Mouse (Mus musculus): Measurements from ENCODE around the gene Sumo3. TPM values are rescaled to one million over a fixed set of nuclear protein-coding genes. Genes with fewer than 3 reads are reported as not detected.
A peak's percentile ranks its signal among the peaks of the same experiment; 100 is the strongest.

Gene Sumo3
- polyA plus RNA-seq, 2 experiments: 82.5 to 109 TPM

DNA sequence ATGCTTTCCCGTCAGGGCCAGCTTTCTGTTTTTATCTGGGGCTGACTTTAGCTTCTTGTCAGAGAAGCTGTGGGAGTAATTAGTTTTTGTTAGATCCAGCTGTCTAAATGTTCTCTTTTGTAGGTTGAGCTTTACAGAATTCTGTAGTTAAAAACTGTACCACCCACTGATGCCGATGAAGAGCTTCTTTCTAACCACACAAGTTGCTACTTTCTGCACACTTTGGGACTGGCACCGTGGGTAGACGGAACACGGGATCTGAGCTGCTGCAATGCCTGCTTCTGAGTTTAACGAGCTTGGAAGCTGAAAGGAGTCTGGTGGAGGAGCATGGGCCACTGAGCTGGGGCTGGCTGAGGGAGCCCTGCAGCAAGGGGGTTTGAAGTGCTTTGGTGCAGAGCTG is 14.4 kb upstream of the Sumo3 start:
- Histone ChIP-seq H3K36me3 (replicated peaks; ENCODE audit: control insufficient read depth, insufficient read depth, low read depth) (peaks cover 16% of the 10 kb centered on the region), H3K4me3 (ENCODE audit: insufficient read depth in 1 of 2, low read depth in 2 of 2, low read length in 2 of 2) (no peak overlapping the region), H3K27me3 (ENCODE audit: control insufficient read depth, insufficient read depth, low read length) (no peaks in the 10 kb centered on the region), H3K4me1 (replicated peaks; ENCODE audit: control insufficient read depth in 2 of 2, insufficient read depth in 2 of 2, low read length in 1 of 2) (peaks cover 7 to 20% of the 10 kb centered on the region in 2 experiments), H3K9ac (replicated peaks) (no peak overlapping the region), H3K27ac (no peak overlapping the region), H3K4me2 (ENCODE audit: low read depth) (no peak overlapping the region), H3K9me3 (ENCODE audit: control insufficient read depth, low read length) (no peaks in the 10 kb centered on the region)
- TF ChIP-seq EP300 (IDR thresholded peaks at IDR 0.05; ENCODE audit: low read depth) (no peak), CTCF (IDR thresholded peaks at IDR 0.05; ENCODE audit: low read depth) (no peak)
- ATAC-seq (ENCODE audit: insufficient read depth) (no peak), DNase-seq (ENCODE audit: low read depth in 3 of 3, low spot score in 3 of 3) (no peak)
- WGBS (ENCODE audit: insufficient replicate concordance): 81% methylated on average over 6 of the region's 6 CpGs

DNA sequence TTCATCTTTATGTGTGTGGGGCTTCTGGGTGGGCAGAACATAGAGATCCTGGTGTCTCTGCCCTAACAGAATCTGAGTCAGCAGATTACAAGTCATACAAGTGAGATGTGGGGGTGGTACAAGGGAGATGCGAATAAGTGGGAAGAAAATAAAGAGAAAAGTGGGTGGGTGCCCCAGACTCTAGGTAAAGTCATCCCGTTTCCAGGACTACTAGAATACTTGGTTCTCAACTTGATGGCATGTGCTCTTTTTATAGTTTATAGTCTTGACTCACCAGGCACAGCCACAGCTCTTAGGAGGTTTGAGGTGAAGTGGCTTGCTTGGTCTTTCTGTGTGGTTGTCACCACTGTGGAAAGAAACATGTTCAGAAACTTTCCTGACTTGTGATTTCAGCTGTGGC is 9.8 kb upstream of the Sumo3 start:
- Histone ChIP-seq H3K27me3 (ENCODE audit: control insufficient read depth, insufficient read depth, low read length) (no peaks in the 10 kb centered on the region), H3K9ac (replicated peaks) (no peak overlapping the region), H3K4me3 (ENCODE audit: insufficient read depth in 1 of 2, low read depth in 2 of 2, low read length in 2 of 2) (no peak overlapping the region), H3K4me1 (replicated peaks; ENCODE audit: control insufficient read depth in 2 of 2, insufficient read depth in 2 of 2, low read length in 1 of 2) (0 out of 4 replicates have a peak, but pooled peaks cover 0 to under 1% of the 10 kb centered on the region in 2 experiments), H3K9me3 (ENCODE audit: control insufficient read depth, low read length) (no peaks in the 10 kb centered on the region), H3K4me2 (ENCODE audit: low read depth) (no peak overlapping the region), H3K27ac (no peak overlapping the region), H3K36me3 (replicated peaks; ENCODE audit: control insufficient read depth, insufficient read depth, low read depth) (peaks cover 38% of the 10 kb centered on the region)
- 78% methylated on average over 2 of the region's 2 CpGs for WGBS (ENCODE audit: insufficient replicate concordance)
- ATAC-seq (ENCODE audit: insufficient read depth) (no peak), DNase-seq (ENCODE audit: low read depth in 3 of 3, low spot score in 3 of 3) (no peak)
- TF ChIP-seq CTCF (IDR thresholded peaks at IDR 0.05; ENCODE audit: low read depth): no peak
- TF ChIP-seq EP300 (IDR thresholded peaks at IDR 0.05; ENCODE audit: low read depth): no peak

DNA sequence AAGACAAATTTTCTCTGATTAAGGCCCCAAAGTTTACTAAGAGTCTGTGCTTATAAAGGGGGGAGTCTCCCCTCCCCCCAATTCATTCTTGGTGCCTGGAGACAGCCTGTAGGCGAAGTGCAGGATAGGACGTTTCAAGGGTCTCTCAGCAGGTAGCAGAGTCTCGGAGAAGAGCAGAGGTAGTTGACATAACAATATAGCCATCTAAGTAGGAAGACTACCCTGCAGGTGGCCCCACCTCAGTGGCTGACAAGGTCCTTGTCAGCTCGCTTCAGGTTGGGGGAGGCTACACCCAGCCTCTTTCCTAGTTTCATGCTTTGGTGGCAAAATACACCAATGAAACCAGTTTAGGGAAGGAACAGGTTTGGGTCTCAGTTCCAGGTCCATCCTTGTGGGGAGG is 2.9 kb upstream of the Sumo3 start:
- Histone ChIP-seq H3K27ac (no peak overlapping the region), H3K36me3 (replicated peaks; ENCODE audit: control insufficient read depth, insufficient read depth, low read depth) (peaks cover 9% of the 10 kb centered on the region), H3K4me3 (ENCODE audit: insufficient read depth in 1 of 2, low read depth in 2 of 2, low read length in 2 of 2) (no peak overlapping the region), H3K4me1 (replicated peaks; ENCODE audit: control insufficient read depth in 2 of 2, insufficient read depth in 2 of 2, low read length in 1 of 2) (peaks cover 7 to 13% of the 10 kb centered on the region in 2 experiments), H3K27me3 (ENCODE audit: control insufficient read depth, insufficient read depth, low read length) (no peaks in the 10 kb centered on the region), H3K9me3 (ENCODE audit: control insufficient read depth, low read length) (no peaks in the 10 kb centered on the region), H3K4me2 (ENCODE audit: low read depth) (no peak overlapping the region), H3K9ac (replicated peaks) (no peak overlapping the region)
- DNase-seq (ENCODE audit: low read depth in 3 of 3, low spot score in 3 of 3) (no peak), ATAC-seq (ENCODE audit: insufficient read depth) (no peak)
- no peak for TF ChIP-seq CTCF (IDR thresholded peaks at IDR 0.05; ENCODE audit: low read depth)
- TF ChIP-seq EP300 (IDR thresholded peaks at IDR 0.05; ENCODE audit: low read depth): no peak
- 50% methylated on average over 4 of the region's 4 CpGs for WGBS (ENCODE audit: insufficient replicate concordance)

- DNase-seq (ENCODE audit: low read depth in 3 of 3, low spot score in 3 of 3) (no peak), ATAC-seq (ENCODE audit: insufficient read depth) (no peak)
- TF ChIP-seq CTCF (IDR thresholded peaks at IDR 0.05; ENCODE audit: low read depth): peak; percentile 73
- no peak for TF ChIP-seq EP300 (IDR thresholded peaks at IDR 0.05; ENCODE audit: low read depth)
- 79% methylated on average over 6 of the region's 6 CpGs for WGBS (ENCODE audit: insufficient replicate concordance)
- no peak overlapping the region for H3K4me3 ChIP-seq (ENCODE audit: insufficient read depth in 1 of 2, low read depth in 2 of 2, low read length in 2 of 2)
- no peaks in the 10 kb centered on the region for H3K9me3 ChIP-seq (ENCODE audit: control insufficient read depth, low read length)
- no peak overlapping the region for H3K4me2 ChIP-seq (ENCODE audit: low read depth)
- H3K36me3 ChIP-seq (replicated peaks; ENCODE audit: control insufficient read depth, insufficient read depth, low read depth): peaks cover 5% of the 10 kb centered on the region
- H3K4me1 ChIP-seq (replicated peaks; ENCODE audit: control insufficient read depth in 2 of 2, insufficient read depth in 2 of 2, low read length in 1 of 2): peaks cover 7 to 13% of the 10 kb centered on the region in 2 experiments
- no peak overlapping the region for H3K9ac ChIP-seq (replicated peaks)
- no peaks in the 10 kb centered on the region for H3K27me3 ChIP-seq (ENCODE audit: control insufficient read depth, insufficient read depth, low read length)
- no peak overlapping the region for H3K27ac ChIP-seq
These were observed 1.8 kb upstream of the Sumo3 start for GRCm38 (mm10) chr10:77604111-77604510.

DNA sequence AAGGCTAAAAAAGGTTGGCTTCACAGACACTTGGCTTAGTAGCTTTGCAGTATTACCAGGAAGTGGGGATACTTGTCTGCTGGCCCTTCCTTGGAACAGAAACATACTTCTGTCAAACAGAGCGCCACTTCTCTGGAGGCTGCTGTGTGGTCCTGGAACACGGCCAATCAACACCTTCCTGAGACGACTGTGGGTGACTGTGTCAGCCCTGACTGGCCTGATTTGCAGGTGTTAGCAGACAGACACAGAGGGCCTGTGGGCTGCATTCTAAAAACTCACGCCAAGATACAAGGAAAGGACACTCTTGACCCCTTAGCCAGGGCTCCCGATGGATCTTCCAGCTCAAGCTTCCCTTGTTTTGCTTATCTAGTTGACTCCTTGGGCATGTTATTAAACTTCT is 939 bp upstream of the Sumo3 start:
- no peak for ATAC-seq (ENCODE audit: insufficient read depth)
- peaks cover 7 to 13% of the 10 kb centered on the region in 2 experiments for H3K4me1 ChIP-seq (replicated peaks; ENCODE audit: control insufficient read depth in 2 of 2, insufficient read depth in 2 of 2, low read length in 1 of 2)
- TF ChIP-seq CTCF (IDR thresholded peaks at IDR 0.05; ENCODE audit: low read depth) (no peak), EP300 (IDR thresholded peaks at IDR 0.05; ENCODE audit: low read depth) (no peak)
- no peak for DNase-seq (ENCODE audit: low read depth in 3 of 3, low spot score in 3 of 3)
- H3K4me2 ChIP-seq (ENCODE audit: low read depth): no peak overlapping the region
- no peaks in the 10 kb centered on the region for H3K27me3 ChIP-seq (ENCODE audit: control insufficient read depth, insufficient read depth, low read length)
- H3K36me3 ChIP-seq (replicated peaks; ENCODE audit: control insufficient read depth, insufficient read depth, low read depth): peaks cover 5% of the 10 kb centered on the region
- WGBS (ENCODE audit: insufficient replicate concordance): 81% methylated on average over 5 of the region's 5 CpGs
- H3K9me3 ChIP-seq (ENCODE audit: control insufficient read depth, low read length): no peaks in the 10 kb centered on the region
- no peak overlapping the region for H3K4me3 ChIP-seq (ENCODE audit: insufficient read depth in 1 of 2, low read depth in 2 of 2, low read length in 2 of 2)
- H3K9ac ChIP-seq (replicated peaks): no peak overlapping the region
- H3K27ac ChIP-seq: peak overlapping the region; percentile 89; the same call in 1 of the 2 replicates

Data from liver, embryonic 14.5 days (tissue).